Mouse (Mus musculus): ENCODE measurements around the gene Clasrp.

DNA sequence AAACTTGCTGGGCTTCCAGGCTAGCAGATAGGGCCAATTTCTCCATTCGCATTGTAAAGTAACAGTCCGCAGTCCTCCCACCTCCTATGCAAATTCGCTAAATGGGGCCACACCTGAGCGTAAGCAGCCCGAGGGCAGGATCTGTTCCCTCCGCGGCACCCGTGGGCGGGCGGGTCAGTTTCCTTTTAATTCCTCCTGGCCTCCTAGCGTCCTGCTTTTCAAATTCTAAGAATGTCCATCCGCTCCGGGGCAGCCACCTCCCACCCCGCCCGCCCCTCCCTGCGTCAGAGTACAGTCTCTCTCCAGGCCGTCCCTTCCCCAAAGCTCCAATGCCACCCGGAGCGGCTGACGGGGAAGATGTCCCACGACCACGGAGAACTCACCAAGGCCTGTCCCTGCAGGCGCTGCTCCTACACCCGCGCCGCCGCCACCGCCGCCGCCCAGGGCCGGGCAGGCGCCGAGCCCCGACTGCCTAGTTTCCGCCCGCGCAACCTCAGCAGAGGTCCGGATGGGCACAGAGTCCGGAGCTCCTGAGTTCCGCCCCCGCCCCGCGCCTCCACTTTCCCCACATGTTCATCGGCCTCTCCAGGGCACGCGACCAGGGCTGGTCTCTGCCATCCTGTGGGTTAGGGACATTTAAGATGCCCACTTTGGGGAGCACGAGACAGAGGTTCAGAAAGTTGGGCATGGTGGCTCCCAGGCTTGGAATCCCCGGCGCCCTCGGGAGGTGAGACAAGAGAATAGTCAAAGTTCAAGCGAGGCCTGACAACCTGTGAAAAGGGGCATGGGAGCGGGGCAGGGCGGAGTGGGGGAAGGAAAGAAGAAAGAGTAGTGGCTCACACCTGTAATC lies 31.1 kb downstream of the Clasrp start:
- TF ChIP-seq CTCF (IDR thresholded peaks at IDR 0.05; ENCODE audit: extremely low read depth, insufficient read depth, low read length), result 0 out of 2 replicates have a peak, but pooled peaks have one; percentile 3
- TF ChIP-seq POLR2A (IDR thresholded peaks at IDR 0.05; ENCODE audit: extremely low read depth, insufficient read depth, low read length), result 0 out of 2 replicates have a peak, but pooled peaks have one; percentile 2
